Mouse (Mus musculus): ENCODE results near the gene Tspan8. TPM values are rescaled to one million over a fixed set of nuclear protein-coding genes. Genes with fewer than 3 reads are reported as not detected.
"Not testable (repeated sequence)": the region's sequence is repeated elsewhere in the genome, so short reads cannot be mapped to it uniquely, and the experiment has no call there.

The Tspan8 gene
- polyA plus RNA-seq, 1 experiment from 2014 or later: 0.32 TPM

- H3K4me1 ChIP-seq; ATAC-seq (ENCODE audit: low FRiP score, low read depth); H3K4me3 ChIP-seq; H3K36me3 ChIP-seq; H3K9me3 ChIP-seq; H3K4me2 ChIP-seq (replicated peaks); H3K9ac ChIP-seq (replicated peaks); H3K27me3 ChIP-seq; H3K27ac ChIP-seq (replicated peaks): not testable (repeated sequence)
- WGBS: 91% methylated on average over 9 of the region's 9 CpGs
Observed at GRCm38 (mm10) chr10:115803013-115803412, 13.6 kb upstream of the Tspan8 start.

GRCm38 (mm10) chr10:115803765-115804164 lies 12.9 kb upstream of the Tspan8 start:
- Histone ChIP-seq H3K9me3 (no peaks in the 10 kb centered on the region), H3K4me3 (no peak overlapping the region), H3K27me3 (no peaks in the 10 kb centered on the region), H3K36me3 (no peaks in the 10 kb centered on the region), H3K27ac (replicated peaks) (no peak overlapping the region), H3K9ac (replicated peaks) (no peak overlapping the region), H3K4me1 (no peaks in the 10 kb centered on the region), H3K4me2 (replicated peaks) (no peak overlapping the region)
- no peak for ATAC-seq (ENCODE audit: low FRiP score, low read depth)
- WGBS: 91% methylated on average over 2 of the region's 2 CpGs

GRCm38 (mm10) chr10:115805987-115806386 lies 10.6 kb upstream of the Tspan8 start:
- Histone ChIP-seq H3K4me1 (no peaks in the 10 kb centered on the region), H3K9ac (replicated peaks) (no peak overlapping the region), H3K4me2 (replicated peaks) (no peak overlapping the region), H3K4me3 (no peak overlapping the region), H3K36me3 (no peaks in the 10 kb centered on the region), H3K9me3 (no peaks in the 10 kb centered on the region), H3K27me3 (no peaks in the 10 kb centered on the region), H3K27ac (replicated peaks) (no peak overlapping the region)
- WGBS: 90% methylated on average over 5 of the region's 5 CpGs
- ATAC-seq (ENCODE audit: low FRiP score, low read depth): no peak

GRCm38 (mm10) chr10:115809169-115809568 lies 7.5 kb upstream of the Tspan8 start:
- Histone ChIP-seq H3K4me3 (no peak overlapping the region), H3K27ac (replicated peaks) (no peak overlapping the region), H3K27me3 (no peaks in the 10 kb centered on the region), H3K4me1 (no peaks in the 10 kb centered on the region), H3K9me3 (no peaks in the 10 kb centered on the region), H3K36me3 (no peaks in the 10 kb centered on the region), H3K9ac (replicated peaks) (no peak overlapping the region), H3K4me2 (replicated peaks) (no peak overlapping the region)
- 81% methylated on average over 7 of the region's 7 CpGs for WGBS
- ATAC-seq (ENCODE audit: low FRiP score, low read depth): no peak

- Histone ChIP-seq H3K4me2 (replicated peaks) (no peak overlapping the region), H3K9ac (replicated peaks) (no peak overlapping the region), H3K9me3 (no peaks in the 10 kb centered on the region), H3K4me3 (no peak overlapping the region), H3K27ac (replicated peaks) (no peak overlapping the region), H3K36me3 (no peaks in the 10 kb centered on the region), H3K4me1 (no peaks in the 10 kb centered on the region), H3K27me3 (no peaks in the 10 kb centered on the region)
- 50% methylated on average over 5 of the region's 5 CpGs for WGBS
- no peak for ATAC-seq (ENCODE audit: low FRiP score, low read depth)
Observed at GRCm38 (mm10) chr10:115811519-115811918, 5.1 kb upstream of the Tspan8 start.

- H3K36me3 ChIP-seq: no peaks in the 10 kb centered on the region
- H3K27ac ChIP-seq (replicated peaks): no peak overlapping the region
- H3K4me1 ChIP-seq: no peaks in the 10 kb centered on the region
- H3K9me3 ChIP-seq: no peaks in the 10 kb centered on the region
- no peak for ATAC-seq (ENCODE audit: low FRiP score, low read depth)
- H3K9ac ChIP-seq (replicated peaks): no peak overlapping the region
- H3K4me2 ChIP-seq (replicated peaks): no peak overlapping the region
- H3K4me3 ChIP-seq: no peak overlapping the region
- no peaks in the 10 kb centered on the region for H3K27me3 ChIP-seq
- 97% methylated on average over 11 of the region's 11 CpGs for WGBS
Observed at GRCm38 (mm10) chr10:115814878-115815277, 1.8 kb upstream of the Tspan8 start.

GRCm38 (mm10) chr10:115817056-115817724 lies 558 bp downstream of the Tspan8 start:
- Histone ChIP-seq H3K9ac (replicated peaks) (no peak overlapping the region), H3K27me3 (no peaks in the 10 kb centered on the region), H3K27ac (replicated peaks) (no peak overlapping the region), H3K4me1 (no peaks in the 10 kb centered on the region), H3K4me3 (no peak overlapping the region), H3K36me3 (no peaks in the 10 kb centered on the region), H3K4me2 (replicated peaks) (no peak overlapping the region), H3K9me3 (no peaks in the 10 kb centered on the region)
- ATAC-seq (ENCODE audit: low FRiP score, low read depth): no peak
- 79% methylated on average over 13 of the region's 13 CpGs for WGBS

GRCm38 (mm10) chr10:115825289-115825688 lies 8.7 kb downstream of the Tspan8 start:
- no peak overlapping the region for H3K4me3 ChIP-seq
- H3K9ac ChIP-seq (replicated peaks): no peak overlapping the region
- ATAC-seq (ENCODE audit: low FRiP score, low read depth): no peak
- H3K27me3 ChIP-seq: no peaks in the 10 kb centered on the region
- WGBS: 93% methylated on average over 7 of the region's 7 CpGs
- no peak overlapping the region for H3K4me2 ChIP-seq (replicated peaks)
- H3K27ac ChIP-seq (replicated peaks): no peak overlapping the region
- no peaks in the 10 kb centered on the region for H3K36me3 ChIP-seq
- H3K9me3 ChIP-seq: no peaks in the 10 kb centered on the region
- no peaks in the 10 kb centered on the region for H3K4me1 ChIP-seq

GRCm38 (mm10) chr10:115828872-115829271 lies 12.2 kb downstream of the Tspan8 start:
- Histone ChIP-seq H3K9me3 (no peaks in the 10 kb centered on the region), H3K27ac (replicated peaks) (no peak overlapping the region), H3K27me3 (no peaks in the 10 kb centered on the region), H3K9ac (replicated peaks) (no peak overlapping the region), H3K4me1 (no peaks in the 10 kb centered on the region), H3K4me2 (replicated peaks) (no peak overlapping the region), H3K36me3 (no peaks in the 10 kb centered on the region), H3K4me3 (no peak overlapping the region)
- 89% methylated on average over 5 of the region's 5 CpGs for WGBS
- no peak for ATAC-seq (ENCODE audit: low FRiP score, low read depth)

GRCm38 (mm10) chr10:115829696-115830095 lies 13.1 kb downstream of the Tspan8 start:
- H3K4me1 ChIP-seq: no peaks in the 10 kb centered on the region
- H3K9me3 ChIP-seq: no peaks in the 10 kb centered on the region
- H3K36me3 ChIP-seq: no peaks in the 10 kb centered on the region
- no peak overlapping the region for H3K9ac ChIP-seq (replicated peaks)
- 61% methylated on average over 1 of the region's 1 CpGs for WGBS
- H3K27ac ChIP-seq (replicated peaks): no peak overlapping the region
- no peak for ATAC-seq (ENCODE audit: low FRiP score, low read depth)
- no peak overlapping the region for H3K4me3 ChIP-seq
- H3K4me2 ChIP-seq (replicated peaks): no peak overlapping the region
- H3K27me3 ChIP-seq: no peaks in the 10 kb centered on the region

- H3K4me2 ChIP-seq (replicated peaks): no peak overlapping the region
- no peak for ATAC-seq (ENCODE audit: low FRiP score, low read depth)
- no peaks in the 10 kb centered on the region for H3K4me1 ChIP-seq
- H3K36me3 ChIP-seq: no peaks in the 10 kb centered on the region
- H3K27ac ChIP-seq (replicated peaks): no peak overlapping the region
- H3K9me3 ChIP-seq: no peaks in the 10 kb centered on the region
- no peak overlapping the region for H3K9ac ChIP-seq (replicated peaks)
- no peaks in the 10 kb centered on the region for H3K27me3 ChIP-seq
- no peak overlapping the region for H3K4me3 ChIP-seq
- 65% methylated on average over 3 of the region's 3 CpGs for WGBS
Observed at GRCm38 (mm10) chr10:115830726-115831125, 14.1 kb downstream of the Tspan8 start.

- no peaks in the 10 kb centered on the region for H3K36me3 ChIP-seq
- H3K4me2 ChIP-seq (replicated peaks): no peak overlapping the region
- no peak for ATAC-seq (ENCODE audit: low FRiP score, low read depth)
- WGBS: 91% methylated on average over 6 of the region's 6 CpGs
- no peak overlapping the region for H3K9ac ChIP-seq (replicated peaks)
- no peak overlapping the region for H3K27ac ChIP-seq (replicated peaks)
- H3K9me3 ChIP-seq: no peaks in the 10 kb centered on the region
- H3K27me3 ChIP-seq: no peaks in the 10 kb centered on the region
- H3K4me3 ChIP-seq: no peak overlapping the region
- H3K4me1 ChIP-seq: no peaks in the 10 kb centered on the region
Observed at GRCm38 (mm10) chr10:115834017-115834416, 17.4 kb downstream of the Tspan8 start.

- Histone ChIP-seq H3K36me3 (no peaks in the 10 kb centered on the region), H3K9me3 (no peaks in the 10 kb centered on the region), H3K4me1 (no peaks in the 10 kb centered on the region), H3K27ac (replicated peaks) (no peak overlapping the region), H3K27me3 (no peaks in the 10 kb centered on the region), H3K4me2 (replicated peaks) (no peak overlapping the region), H3K4me3 (no peak overlapping the region), H3K9ac (replicated peaks) (no peak overlapping the region)
- WGBS: 73% methylated on average over 18 of the region's 18 CpGs
- no peak for ATAC-seq (ENCODE audit: low FRiP score, low read depth)
Observed at GRCm38 (mm10) chr10:115846930-115847329, 30.3 kb downstream of the Tspan8 start.
